Mouse (Mus musculus) c-Kit-negative CD71-positive TER-119-positive erythroid progenitor cells, embryonic 14.5 days (primary cell): Measurements from ENCODE around the gene Ube2k.

Experiments used
- DNase-seq: peaks from one replicate; pipeline ENCODE4 v3.0.0-alpha.2; 2013; ENCODE audit warnings: low read depth, low spot score

The Ube2k gene

DNA sequence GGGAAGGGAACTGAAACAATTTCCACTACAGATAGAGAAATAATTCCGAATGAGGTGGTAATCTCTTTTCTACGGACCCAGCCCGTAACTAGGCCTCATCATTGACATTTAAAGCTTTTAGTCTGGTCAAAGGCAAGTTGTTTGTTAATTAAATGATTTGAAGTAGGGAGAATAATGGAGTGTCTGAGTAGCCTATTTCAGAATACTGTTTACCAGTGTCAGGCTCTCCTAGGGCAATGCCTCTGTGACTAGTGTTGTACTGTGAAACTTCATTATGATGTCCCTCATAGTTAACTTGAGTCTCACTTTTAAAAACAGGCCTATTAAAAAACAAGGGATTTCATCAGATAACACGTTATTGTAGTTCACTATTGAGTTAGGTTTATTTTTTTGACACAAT lies 1.1 kb downstream of the Ube2k start:
- no peak for DNase-seq

DNA sequence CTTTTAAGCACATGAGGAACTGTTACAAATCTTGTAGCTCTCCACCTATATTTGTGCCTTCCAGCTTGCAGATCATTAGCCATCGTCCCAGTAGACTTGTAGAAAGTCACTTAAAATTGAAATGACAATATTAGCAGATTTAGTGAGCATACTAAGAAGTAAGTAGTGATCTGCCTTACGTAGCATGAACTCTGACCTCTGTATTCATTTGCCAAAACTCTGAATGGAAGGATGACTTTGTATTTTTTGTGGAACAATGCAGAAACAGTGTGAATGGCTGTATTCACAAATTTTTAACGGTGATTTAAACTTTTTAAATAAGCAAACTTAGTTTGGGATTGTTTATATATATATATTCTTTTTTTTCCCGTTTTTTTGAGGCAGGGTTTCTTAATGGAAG lies 1.8 kb downstream of the Ube2k start:
- DNase-seq, result no peak

DNA sequence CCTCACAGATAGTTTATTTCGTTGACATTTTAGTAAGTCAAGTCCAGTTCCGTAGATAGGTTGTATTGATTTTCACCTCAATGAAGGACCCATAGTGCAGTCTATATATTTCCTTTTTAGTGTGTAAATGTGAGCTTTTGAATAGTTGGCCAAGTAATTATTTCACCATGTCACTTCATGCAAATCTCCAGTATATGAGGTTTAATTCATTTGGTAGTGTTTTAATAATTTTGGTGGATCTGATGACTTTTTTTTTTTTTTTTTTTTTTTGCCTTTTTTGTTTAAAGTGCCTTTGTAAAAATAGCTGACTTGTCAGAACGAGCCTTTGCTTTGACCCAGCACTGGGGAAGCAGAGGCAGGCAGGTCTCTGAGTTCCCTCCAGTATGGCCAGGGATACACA lies 2.8 kb downstream of the Ube2k start:
- no peak for DNase-seq

DNA sequence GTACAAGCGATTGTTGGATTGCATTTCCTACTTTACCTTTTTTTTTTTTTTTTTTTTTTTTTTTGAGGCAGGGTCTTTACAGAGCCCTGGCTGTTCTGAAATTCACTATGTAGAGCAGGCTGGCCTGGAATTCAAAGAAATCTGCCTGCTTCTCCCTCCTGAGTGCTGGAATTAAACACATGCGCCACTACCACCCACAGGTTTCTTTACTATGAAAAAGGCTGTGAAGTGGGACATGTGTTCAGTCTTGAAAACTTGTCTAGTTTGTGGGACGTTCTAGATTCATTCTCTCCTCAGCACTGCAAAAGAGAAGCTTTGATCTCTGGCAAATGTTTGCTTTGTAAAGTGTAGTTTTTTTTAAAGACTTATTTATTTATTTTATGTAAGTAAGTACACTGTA lies 4.9 kb downstream of the Ube2k start:
- DNase-seq, result no peak

DNA sequence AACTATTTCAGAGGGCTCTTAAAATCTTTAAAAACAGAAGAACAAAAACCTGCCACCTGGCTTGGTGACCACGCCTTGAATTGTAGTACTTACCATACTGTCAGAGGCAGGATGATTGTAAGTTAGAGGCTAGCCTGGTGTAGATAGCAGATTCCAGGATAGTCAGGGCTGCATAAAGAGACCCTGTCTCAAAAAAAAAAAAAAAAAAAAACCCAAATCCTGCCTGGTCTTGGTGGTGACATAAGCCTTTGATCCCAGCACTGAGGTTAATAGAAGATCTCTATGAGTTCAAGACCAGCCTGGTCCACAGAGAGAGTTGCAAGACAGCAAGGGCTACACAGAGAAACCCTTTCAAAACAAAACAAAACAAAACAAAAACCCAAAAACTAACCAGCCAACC lies 6.5 kb downstream of the Ube2k start:
- DNase-seq, result no peak

DNA sequence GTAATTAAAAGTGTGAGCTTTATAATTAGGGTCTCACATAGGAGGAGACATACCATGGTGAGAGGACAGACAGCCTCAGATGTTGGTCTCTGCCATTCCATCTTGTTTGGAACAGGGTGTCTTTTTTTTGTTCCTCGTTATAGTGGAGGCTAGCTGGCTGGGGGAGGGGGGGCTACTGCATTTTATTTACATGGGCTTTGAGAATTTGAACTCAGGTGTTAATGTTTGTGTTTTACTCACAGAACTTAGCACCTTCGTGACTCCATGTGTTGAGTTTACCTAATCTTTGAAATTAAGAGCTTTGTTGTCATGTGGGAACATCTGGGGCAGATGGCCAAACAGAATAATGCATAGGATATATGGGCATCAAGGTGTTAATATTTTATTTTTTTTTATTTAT lies 7.6 kb downstream of the Ube2k start:
- DNase-seq, result no peak

DNA sequence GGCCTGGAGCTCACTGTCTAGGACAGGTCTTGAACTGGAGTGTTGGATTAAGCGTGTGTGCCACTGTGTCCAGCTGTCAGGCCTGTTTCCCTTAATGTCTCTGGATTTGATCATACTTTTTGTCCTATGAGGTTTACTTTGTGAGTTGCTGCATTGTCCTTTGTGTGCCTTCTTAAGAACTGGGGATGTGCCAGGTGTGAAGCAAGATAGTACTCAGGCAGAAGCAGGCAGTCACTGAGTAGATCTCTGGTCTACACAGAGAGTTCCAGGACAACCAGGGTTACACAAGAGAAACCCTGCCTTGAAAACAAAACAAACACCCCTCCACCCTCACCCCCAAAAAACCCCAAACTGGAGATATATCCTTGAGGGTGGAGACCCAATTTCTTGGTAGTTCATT lies 12.6 kb downstream of the Ube2k start:
- no peak for DNase-seq

DNA sequence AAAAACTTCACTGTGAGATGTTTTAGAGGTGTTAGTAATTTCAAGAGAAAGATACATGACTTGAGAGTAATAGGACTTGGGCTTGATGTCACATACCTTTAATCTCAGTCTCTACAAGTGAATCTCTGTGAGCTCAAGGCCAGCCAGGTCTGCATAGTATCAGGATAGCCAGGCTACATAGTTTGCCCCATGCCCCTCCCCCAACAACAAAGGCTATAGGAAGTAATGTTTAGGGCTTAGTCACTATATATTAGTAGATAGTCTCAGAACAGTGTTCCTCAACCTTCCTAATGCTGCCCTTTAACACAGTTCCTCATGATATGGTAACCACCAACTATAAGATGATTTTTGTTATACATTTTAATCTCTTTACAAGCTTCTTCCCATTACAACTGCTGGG lies 20.1 kb downstream of the Ube2k start:
- DNase-seq, result no peak

DNA sequence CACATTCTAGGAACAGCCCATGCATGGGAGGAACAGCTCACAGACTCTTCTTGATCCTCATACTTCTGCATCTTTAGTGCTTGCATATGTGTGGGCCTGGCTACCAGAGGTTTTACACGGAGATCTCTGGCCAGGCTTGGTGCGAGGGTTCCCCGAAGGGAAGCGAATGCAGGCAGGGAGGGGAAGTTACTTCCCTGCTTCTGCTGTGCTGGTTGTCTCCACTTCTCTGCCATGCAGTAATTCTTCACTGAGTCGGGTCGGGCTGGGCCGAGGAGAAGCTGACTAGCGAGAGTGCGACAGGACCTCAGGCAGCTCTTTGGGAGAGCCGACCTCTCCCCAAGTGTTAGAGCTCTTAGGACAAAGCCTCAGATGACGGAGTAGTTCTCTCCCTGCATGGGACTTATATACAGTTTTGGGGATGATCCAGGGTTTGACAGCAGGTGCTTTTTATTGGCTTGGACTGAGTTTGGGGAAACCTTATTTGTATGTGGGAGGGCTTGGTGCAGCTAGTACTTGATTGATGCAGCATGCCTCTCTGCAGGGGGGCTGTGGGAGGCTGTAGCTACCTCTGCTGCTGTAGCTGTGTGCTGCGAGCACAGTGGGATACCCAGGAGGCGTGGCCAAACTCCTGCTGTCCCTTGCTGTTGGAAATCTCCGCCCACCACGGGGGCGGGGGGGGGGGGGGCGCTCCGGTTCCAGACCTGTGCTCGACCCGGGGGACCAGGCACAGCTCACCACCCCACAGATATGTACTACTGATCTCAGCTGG lies 24.3 kb downstream of the Ube2k start:
- no peak for DNase-seq

DNA sequence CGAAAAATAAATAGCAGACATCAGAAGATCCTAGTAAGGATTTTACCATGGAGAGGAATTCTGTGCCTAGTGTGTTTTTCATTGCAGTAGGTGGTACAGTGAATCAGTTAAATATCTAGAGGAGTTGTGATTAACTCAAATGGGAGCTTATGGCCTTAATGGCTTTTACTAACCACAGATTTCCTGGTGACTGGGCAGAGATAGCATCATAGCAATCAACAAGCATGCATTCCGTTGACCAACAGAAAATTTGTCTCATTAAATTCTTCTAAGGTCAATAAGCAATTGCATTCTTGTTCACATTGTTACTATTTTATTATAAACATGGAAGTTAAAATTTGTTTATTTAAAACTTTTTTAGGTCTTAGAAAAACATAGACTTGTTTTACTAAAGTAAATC lies 28.5 kb downstream of the Ube2k start:
- DNase-seq, result no peak

DNA sequence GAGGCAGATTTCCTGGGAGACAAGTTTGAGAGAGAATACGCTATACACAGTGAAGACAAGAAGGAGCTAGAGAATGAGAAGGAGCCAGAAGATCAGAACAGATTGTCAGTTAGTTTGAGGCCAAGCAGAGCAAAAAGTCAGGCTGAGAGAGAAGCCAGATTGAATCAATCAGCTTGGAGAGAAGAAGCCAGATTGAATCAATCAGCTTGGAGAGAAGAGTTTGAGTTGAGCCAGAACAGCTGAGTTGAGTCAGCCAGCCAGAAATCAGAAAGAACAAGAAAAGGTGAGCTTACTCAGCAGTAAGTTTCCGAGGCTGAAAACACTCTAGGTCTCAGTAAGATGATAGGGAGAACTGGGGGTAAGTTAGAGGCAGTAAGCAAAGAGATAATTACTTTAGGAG lies 37.8 kb downstream of the Ube2k start:
- no peak for DNase-seq

DNA sequence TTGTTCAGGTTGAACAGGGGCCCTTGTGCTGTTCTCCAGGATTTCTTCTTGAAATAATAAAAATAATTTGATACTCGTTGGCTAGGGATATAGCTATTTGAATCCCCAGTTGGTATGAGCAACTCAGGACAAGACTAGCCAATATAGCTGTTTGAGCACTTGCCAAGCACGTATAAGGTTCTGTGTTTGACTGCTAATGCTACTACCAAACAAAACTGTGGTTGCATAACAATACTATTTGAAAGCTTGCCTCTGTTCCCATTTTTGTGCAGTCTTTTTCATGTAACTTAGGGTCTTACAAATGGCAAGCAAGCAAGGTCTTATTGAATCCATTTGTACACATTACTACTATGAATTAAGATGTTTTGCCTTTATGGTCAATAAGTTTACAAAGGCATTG lies 38.9 kb downstream of the Ube2k start:
- no peak for DNase-seq

DNA sequence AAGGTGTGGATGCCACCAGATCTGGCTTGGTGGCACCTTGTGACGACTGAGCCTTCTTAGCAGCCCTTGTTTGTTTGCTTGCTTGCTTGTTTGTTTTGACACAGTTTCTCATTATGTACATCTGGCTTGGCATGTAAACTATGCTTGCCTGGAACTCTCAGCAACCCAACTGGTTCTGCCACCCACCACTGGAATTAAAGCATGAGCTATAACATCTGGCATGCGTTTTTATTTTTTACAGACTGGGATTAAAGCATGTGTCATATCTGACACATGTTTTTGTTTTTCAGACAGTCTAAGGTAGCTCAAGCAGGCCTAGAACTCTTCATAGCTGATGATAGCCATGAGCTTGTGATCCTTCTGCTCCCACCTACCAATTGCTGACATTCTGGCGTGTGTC lies 41.5 kb downstream of the Ube2k start:
- DNase-seq, result no peak

DNA sequence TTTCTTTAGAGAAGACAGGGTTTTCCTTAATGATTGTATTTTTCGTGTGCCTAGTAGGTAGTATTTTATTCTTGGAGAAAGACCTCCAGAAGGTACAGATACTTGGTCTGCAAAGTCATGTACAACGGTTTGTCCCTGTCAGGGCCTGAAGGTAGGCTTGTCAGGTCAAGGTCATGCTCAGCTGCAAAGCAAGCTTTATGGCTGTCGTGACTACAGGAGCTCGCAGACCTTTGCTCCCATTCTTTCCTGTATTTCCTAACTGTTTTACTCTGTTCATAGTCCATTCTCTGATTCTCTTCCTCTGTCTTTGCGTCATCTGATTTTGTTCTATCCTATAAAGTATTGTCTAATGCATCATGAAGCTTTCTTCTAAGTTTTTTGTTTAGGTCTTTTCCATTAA lies 49.3 kb downstream of the Ube2k start:
- DNase-seq, result no peak

DNA sequence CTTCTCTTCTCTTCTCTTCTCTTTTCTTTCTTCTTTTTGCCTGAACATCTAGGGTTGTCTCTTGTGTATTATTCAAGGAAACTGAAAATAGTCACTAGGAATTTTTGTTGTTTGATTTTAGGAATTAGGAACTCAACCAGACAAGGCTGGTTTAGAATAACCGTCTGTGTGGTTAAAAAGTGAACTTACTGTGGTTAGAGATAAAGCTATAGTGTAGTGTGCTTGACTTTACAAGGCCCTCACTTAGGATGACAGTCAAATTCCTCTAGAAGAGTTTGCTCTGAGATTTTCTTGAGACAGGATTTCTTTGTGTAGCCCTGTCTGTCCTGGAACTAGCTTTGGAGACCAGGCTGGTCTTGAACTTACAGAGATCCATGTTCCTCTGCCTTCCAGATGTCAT lies 53.2 kb downstream of the Ube2k start:
- no peak for DNase-seq

DNA sequence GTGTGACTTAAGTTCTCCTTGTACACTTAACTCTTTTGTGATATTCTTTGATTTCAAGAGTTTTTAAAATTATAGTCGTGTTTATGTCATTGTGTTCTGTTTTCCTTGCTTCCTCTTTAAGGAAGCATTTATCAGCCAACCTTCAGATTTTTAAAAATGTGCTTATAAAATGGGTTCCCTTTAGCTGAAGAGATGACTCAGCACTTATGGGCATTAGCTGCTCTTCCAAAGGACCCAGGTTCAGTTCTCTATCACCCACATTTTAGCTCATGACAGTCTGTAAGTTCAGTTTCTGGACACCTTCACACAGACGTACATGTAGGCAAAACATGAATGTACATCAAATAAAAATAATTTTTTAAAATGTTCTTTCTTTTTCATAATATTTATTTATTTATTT lies 55.4 kb downstream of the Ube2k start:
- no peak for DNase-seq

DNA sequence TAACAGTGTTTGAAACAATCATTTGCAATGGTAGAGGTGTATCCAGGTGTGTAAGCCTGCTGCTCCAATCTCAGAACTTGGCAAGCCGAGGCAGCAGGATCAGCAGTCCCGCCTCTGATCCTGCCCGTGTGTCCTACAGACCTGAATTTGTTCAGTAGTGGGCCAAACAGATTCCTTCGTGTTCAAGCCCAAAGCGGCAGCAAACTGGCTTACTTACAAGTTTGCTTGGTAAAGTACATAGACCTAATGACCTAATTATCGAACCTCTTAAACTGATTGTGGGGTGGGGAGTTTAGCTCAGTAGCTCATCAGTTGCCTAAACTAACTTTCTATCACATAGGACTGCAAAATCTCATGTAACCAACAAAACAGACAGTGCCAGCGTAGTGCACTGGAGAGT lies 62.6 kb downstream of the Ube2k start:
- DNase-seq, result no peak

DNA sequence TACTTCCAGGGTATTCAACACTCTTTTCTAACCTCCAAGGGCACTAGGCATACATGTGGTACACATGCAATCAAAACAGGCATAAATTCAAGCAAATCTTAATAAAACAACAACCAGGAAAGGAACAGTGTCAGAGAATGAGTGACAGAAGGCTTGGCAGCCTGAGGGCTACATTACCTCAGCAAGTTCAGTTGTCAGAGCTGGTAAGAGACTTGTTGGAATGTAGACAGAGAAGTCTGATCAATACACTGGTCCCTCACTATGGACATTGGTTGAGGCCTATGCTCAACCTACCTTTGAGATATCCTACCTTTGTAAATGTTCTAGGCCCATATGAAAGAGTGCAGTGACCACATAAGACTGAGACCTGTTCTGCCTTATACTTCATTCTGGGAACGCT lies 69.8 kb downstream of the Ube2k start:
- DNase-seq, result no peak

DNA sequence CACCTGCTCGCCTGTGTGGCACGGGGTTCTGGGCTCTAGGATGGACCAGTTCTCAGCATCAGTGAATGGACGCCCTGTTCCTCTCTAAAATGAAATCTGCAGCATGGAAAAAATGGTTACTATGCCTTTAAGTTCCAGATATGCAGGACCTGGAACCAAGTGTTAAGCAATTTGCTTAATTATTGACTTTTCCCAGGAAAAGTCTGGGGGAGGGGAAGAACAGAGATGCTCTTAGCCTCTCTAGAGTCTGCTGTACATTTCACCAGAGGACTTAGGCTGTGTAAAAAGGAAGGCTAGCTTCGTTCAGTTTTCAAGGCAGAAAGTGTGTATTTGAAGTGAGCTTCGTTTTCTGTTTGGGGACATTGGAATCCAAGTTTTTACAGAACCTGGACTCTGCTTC lies 72.7 kb downstream of the Ube2k start:
- no peak for DNase-seq

DNA sequence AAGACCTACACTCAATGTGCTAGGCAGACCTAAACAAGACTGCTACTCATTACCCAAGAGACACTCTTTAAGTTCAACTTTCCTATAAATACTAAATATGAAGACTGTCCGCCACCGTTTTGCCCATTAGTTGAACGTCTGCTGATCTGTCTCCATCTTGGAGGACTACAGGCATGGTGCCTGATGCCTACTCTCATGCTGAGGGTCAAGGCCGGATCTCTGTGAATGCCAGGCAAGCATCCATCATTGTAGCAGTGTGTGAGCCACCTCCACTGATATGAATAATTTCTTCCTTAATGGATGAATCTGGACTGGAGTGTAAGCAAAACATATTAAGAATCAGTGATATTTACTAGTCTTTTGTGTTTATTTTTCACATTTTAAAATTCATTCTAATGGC lies 73.5 kb downstream of the Ube2k start:
- DNase-seq, result no peak

DNA sequence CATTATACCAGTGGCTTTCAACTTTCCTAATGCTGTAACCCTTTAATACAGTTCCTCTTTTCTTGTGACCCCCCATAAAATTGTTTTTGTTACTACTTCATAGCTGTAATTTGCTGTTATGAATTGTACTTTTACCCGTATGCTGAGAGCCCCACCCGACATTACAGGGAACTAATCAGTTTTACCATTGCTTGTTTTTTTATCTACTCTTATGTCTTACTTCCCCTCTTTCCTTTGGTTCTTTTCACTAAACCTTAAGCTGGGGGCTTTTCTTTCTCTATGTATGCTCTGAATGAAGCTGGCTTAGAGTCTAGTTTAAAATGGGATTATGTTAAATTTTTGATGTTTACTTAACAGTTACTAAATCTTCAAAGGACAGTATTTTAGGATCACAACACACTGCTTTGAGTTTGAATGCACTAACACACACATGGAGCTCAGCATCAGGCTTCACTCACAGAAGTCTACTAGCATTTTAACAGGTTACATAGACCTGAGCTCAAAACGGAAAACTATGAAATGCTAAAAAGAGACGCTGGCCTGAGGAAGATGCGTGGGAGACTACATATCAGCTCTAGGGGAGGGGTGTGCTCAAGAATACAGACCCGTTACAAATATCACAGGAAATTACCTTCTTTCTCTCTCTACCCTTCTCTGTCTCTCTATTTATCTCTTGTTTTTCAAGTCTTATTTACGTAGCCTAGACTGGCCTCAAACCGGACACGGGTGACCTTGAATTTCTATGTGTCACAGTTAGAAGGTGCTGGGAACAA lies 76.3 kb downstream of the Ube2k start:
- no peak for DNase-seq

DNA sequence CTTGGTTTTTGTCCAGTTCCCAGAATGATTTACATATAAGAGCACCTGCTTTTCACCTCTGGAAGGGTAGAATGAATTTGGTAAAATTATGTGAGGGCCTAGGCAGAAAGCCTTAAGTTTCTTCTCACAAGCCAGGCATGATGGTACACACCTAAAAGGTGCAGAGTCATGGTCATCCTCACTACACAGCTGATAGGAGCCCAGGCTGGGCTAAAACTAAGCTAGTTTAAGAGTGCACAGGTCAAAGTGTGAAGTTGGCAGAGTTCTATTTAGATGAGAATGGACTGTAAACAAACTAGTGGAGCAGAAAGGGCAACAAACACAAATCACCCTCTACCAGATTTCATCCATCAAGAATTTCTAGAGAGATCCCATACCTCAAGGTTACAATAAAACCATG lies 87.3 kb downstream of the Ube2k start:
- no peak for DNase-seq

DNA sequence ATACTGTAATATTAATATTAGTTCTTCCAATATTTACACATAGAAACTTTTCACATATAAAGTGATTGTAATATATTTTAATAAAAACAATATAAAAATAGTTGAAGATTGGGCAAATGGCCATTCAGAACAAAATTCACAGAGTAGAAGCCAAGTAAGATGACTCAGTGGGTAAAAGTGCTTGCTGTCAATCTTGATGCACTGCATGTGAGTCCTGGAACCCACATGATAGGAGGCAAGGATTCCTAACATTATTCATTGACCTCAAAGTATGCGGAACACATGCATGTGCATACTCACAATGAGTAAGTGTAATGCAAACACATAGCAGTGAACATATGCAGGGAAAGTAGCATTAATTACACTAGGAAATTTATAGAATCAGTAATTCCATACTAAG lies 101.9 kb downstream of the Ube2k start:
- DNase-seq, result no peak
